Mouse (Mus musculus): ENCODE measurements around the gene Tomm70a. TPM values are rescaled to one million over a fixed set of nuclear protein-coding genes. Genes with fewer than 3 reads are reported as not detected.
"Not testable (repeated sequence)": the region's sequence is repeated elsewhere in the genome, so short reads cannot be mapped to it uniquely, and the experiment has no call there.

Gene Tomm70a
- total RNA-seq, 4 experiments from 2014 or later, result 30.0 to 34.5 (median 32.2) TPM

DNA sequence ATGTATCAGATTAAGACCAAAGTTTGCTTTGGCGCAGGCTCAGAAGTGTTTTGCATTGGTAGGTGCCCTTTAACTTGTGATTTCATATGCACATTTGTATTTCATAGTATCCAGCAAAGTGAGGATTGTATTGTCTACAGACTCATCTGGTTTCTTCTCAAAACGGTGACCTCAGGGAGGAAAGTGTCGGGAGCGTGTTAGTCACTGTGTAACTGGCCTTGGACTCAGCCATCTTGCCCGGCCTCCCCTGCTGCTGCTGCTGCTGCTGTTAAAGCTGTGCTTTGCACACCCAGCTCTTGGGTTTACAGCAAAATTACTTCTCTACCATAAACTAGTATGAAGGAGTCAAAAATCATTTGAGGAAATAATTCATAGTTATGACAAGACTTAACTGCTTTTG lies 23.2 kb downstream of the Tomm70a start:
- DNase-seq (ENCODE audit: low spot score in 2 of 2), result no peak

DNA sequence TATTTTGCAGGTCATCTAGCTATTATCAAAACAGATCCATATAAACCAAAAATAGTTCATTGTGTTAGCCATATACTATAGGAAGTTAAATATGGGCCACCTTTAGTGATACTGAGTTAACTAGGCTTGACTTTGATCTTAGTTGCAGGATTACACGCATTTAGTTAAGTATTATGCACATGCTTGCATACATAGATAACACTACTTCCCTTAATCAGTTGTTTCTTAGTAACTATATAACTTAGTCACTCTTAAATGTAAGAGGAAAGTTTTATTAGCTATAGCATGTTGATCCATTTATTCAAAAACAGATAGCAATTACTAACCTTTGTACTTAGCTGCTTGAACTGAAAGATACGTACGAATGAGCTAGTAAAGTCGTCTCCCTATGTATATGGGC lies 29.9 kb downstream of the Tomm70a start:
- DNase-seq (ENCODE audit: low spot score in 2 of 2), result no peak

DNA sequence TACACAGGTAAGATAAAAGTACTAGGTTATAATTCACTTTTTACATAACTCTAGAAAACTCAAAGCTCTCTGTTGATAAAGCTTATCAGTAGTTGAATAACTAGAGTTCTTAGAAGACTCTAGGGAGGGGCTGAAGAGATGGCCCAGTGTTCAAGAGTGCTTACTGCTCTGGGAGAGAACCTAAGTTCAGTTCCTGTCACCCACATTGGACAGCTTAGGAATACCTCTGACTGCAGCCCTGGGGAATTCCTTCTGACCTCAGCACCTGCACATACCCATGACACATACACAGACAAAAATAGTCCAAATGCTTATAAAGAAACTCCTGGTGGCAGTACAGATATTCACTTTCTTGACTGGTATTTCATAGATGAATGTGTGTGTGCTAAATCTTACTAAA lies 34.4 kb downstream of the Tomm70a start:
- no peak for DNase-seq (ENCODE audit: low spot score in 2 of 2)

DNA sequence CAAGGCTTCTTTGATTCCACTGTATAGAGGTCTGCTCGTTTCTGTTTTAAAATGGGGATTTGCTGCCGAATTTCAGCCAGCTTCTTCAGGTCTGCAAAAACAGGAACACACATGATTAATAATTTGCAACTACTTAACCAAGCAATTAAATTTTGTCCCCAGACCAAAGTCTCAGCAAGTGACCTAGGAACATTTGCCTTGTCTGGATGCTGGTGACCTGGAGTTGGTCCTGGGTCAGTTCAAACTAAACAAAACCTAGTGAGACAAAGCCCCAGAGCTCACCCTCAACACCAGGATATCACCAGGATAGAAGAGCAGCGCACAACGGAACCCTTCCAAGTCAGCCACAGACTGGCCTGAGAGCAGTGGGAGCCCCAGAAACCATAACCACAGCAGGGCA lies 35.6 kb downstream of the Tomm70a start:
- no peak for DNase-seq (ENCODE audit: low spot score in 2 of 2)

- no peak for DNase-seq (ENCODE audit: low spot score in 2 of 2)
Measured at GRCm38 (mm10) chr16:57157728-57158127, 36.2 kb downstream of the Tomm70a start.

GRCm38 (mm10) chr16:57159835-57160234 lies 38.3 kb downstream of the Tomm70a start:
- DNase-seq (ENCODE audit: low spot score in 2 of 2), result no peak

DNA sequence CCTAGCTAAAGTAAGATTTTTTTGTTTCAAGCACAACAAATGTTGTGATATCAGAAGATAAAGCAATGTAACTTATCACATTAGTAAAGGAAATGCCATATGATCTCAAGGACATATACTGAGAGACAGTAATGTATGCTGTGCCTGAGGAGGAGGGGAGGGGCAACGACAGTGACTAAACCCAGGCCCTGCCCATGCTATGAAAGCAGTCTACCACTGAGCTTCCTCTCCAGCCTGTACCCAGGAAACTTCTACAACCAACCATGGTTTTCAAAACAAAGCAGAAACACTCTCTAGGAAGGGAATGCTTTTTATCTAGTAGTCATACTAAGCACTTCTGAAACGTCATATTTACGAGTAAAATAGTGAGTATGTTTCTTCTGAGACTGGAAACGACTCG lies 41.3 kb downstream of the Tomm70a start:
- DNase-seq (ENCODE audit: low spot score in 2 of 2), result no peak

GRCm38 (mm10) chr16:57163694-57164093 lies 42.2 kb downstream of the Tomm70a start:
- no peak for DNase-seq (ENCODE audit: low spot score in 2 of 2)

DNA sequence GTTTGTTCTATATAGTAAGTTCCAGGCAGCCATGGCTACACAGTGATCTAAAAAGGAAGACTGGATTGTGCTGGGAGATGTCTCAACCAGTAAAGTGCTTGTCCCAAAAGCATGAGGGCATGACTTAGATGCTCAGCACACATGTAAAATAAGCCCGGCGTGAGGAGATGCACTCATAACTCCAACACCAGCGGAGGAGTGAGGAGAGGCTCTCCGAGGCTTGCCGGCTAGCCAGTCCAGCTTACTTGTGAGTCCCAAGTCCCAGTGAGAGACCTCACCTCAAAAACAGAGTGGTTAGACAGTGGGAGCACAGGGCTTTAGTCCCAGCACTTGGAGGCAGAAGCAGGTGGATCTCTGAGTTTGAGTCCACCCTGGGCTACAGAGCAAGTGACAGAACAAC lies 43.7 kb downstream of the Tomm70a start:
- DNase-seq (ENCODE audit: low spot score in 2 of 2), result no peak

DNA sequence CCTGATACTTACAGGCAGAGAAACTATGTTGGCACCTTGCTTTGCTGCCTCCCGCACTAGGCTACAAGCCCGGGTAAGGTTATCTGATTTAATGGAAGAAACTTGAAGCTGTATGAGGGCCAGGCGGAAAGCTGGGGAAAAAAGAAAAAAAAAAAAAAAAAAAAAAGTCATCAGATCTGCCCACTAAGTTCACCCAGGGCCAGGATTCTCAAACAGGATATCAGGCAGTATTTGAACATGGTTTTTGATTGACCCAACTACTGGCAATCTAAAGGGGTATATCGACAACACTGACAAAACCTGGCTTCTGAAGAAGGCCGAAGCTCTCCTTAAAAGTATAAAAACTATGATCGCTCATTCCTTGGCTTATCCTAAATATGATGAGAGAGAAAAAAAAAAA lies 44.6 kb downstream of the Tomm70a start:
- DNase-seq (ENCODE audit: low spot score in 2 of 2), result no peak

DNA sequence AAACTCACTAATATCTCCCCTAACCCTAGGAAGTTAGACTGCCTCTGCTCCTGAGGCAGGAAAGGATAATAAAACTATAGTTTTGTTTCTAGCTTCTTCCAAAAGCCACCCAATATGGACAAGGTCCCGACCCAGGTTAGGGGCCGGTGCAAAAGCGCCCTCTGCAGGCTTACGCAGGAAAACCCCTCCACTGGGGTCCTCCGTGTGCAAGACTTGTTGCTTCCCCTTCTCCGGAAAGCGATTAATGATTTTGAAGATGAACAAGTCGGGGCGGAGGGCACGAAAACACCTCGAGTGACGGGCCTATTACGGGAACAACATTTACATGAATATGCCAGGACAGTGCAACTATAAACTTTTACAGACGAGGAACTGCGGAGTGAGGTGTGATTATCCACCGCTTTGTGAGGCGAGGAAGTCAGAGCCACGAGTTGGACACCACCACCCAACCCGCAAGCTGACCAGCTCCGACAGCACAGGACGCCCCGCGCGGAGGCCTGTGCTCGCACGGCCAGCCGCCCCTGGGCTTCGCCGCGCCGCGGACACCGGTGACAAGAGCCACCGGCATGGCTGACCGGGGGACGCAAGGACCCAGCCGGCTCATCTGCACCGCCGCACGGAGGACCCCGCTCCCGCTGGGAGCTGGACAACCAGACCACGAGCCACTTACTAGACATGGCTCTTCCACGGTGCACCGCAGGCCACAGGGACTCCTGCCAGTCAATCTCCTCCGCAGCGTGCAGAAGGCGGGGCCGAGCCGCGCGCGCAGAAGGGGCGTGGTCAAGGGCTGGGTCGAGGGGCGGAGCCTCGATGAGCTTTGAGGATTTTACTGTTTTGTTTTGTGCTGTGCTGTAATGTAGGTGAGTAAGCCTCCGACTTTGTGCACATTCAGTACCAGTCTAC lies 45.4 kb downstream of the Tomm70a start, which contains the start of gene Nit2:
Nit2 (minus strand) TSS at position 731 of the 903 bp plus-strand sequence.
- peak; percentile 88 to 90 for DNase-seq (ENCODE audit: low spot score in 2 of 2)

DNA sequence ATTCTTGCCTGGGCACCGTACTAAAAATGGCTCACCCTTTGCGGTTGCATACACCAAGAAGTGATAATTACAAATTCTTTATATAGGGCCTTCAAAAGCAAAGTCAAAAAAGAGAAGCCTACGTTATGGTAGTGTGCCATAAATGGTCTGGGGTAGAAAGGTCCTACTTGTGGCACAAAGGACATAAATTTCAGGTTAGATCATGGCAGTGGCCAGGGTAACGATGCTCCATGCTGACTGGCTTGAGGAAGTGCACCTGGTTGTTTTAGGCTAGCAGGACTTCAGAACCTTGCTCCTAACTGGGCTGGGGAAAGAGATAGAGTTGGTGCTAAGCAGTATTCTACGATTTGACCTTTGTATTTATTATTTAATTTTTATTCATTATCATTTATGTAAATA lies 46.0 kb downstream of the Tomm70a start:
- no peak for DNase-seq (ENCODE audit: low spot score in 2 of 2)

DNA sequence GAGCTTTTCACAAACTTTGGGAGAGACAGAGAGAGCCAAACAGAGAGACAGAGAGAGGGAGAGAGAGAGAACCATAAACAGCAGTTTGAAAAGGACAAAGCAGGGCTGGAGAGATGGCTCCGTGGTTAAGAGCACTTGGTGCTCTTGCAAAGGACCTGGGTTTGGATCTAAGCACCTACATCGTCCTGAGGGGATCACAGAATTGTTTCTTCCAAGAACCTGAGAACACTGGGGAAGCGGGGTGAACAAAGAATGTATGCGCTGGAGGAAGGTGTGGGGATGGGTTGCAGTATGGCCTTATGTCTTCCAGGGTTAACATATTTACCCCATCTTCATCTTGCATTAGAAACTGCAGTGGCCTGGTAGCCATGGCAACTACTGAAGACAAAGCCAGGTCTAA lies 46.7 kb downstream of the Tomm70a start:
- no peak for DNase-seq (ENCODE audit: low spot score in 2 of 2)

DNA sequence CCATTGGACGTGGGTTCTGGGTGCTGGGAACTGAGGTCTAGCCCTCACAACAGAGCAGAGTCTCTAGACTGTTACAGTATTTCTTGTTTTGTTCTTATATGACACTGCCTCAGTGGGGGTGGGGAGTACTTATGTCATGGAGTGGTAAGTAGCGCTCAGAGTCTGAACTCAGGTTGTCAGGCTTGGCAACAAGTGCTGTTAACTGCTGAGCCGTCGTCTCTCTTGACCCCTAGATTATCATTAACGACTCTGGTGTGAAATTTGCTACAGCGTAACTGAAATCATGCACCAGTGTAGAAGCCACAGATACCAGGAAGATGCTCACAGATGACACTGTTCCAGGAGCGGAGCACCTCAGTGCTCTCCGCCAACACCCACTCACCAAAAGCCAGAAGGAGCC lies 49.7 kb downstream of the Tomm70a start:
- no peak for DNase-seq (ENCODE audit: low spot score in 2 of 2)

DNA sequence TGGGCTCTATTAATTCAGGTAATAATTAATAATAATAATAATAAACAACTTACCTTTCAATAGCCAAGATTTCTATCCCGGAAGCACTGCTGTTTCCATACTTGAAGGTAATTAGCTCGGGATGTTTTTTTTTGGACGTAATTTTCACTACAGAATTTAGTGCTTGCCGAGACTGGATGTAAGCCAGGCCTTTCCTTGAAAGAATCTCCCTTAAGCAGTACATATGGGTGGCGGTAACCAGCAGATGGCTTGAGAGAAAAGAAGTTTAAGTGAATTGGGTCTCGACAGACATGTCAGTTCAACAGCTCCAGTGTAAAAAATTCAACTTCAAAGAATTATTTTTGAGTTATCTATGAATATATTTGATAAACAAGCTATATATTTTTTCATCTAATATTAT lies 50.1 kb downstream of the Tomm70a start:
- no peak for DNase-seq (ENCODE audit: low spot score in 2 of 2)

- not testable (repeated sequence) for DNase-seq (ENCODE audit: low spot score in 2 of 2)
Measured at GRCm38 (mm10) chr16:57174480-57174879, 53.0 kb downstream of the Tomm70a start.

DNA sequence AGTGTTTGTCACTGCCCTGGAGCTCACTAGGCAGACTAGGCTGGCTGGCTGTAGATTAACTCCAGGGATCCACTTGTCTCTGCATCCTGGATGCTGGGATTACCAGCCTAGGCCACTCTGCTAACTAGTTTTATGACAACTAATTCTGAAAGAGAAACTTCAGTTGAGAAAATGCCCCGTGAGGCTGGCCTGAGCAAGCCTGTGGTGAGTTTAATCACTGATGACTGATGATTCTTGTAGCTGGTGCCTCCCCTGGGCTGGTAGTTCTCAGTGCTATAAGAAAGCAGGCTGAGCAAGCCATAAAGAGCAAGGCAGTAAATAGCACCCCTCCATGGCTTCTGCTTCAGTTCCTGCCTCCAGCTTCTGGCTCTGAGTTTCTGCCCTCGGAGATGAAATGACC lies 54.2 kb downstream of the Tomm70a start:
- no peak for DNase-seq (ENCODE audit: low spot score in 2 of 2)

DNA sequence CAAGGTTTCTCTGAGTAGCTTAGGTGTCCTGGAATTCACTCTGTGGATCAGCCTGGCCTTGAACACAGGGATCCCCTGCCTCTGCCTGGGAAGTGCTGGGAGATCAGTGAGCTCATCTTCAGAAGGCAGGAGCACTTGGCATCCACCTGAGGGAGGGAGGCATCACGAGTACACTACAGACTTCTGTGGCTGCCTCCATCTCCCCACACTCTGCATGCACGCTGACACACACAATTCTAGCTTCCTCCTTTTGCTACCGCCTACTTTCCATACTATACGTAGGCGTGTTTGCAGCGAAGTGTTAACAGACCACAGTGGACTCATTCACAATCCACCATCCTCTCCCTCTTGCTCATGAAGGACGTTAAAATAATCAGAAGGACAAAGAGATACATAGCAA lies 54.8 kb downstream of the Tomm70a start:
- DNase-seq (ENCODE audit: low spot score in 2 of 2), result no peak

DNA sequence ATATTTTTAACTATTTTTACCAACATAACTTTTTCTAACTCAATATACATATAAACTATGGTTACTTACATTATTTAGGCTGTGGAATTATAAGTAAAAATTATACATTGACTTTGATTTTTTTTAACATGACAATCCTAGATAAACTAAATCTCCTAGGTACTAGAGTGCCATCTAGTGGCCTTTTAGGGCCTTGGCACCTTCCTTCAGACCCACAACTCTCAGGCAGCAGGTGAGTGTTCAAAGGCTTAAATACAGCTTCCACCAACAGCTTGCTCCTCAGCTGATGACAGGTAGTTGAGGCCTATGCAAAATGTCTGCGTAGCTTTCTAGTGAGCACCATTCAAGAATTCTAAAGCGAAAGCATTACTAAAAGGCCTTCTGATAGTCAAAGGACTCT lies 55.8 kb downstream of the Tomm70a start:
- no peak for DNase-seq (ENCODE audit: low spot score in 2 of 2)

DNA sequence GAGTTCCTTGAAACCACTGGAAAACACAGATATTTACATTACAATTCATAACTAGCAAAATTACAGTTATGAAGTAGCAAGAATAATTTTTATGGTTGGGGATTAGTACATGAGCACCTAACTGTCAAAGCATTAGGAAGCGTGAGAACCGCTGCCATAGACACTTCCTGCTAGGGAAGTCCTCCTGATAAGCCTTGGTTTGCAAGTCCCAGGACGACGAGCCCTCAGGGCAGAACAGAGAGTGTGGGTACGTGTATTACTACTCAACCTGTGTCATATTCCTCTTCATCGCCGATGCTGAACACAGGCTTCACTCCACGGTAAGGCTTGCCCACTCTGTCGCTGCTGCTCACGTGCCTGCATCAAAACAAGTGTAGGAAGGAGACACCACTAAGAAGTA lies 56.2 kb downstream of the Tomm70a start:
- no peak for DNase-seq (ENCODE audit: low spot score in 2 of 2)

DNA sequence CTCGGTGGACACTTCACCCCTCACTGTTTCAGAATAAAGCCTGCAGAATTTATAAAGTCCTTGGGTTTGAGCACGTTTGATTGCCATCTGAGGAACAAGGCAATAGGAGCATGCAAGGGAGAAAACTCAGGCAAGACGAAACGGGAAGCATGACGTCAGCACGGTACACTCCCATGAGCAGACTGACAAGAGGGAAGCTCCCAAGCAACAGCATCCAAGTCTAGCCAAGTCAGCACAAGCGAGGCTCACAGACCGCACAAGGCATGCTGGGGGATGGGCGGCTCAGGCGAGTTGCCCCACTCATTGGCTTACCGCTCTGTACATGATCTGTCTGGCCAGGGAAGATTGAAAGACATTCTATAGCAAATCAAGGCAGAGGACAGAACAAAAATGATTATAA lies 59.7 kb downstream of the Tomm70a start:
- DNase-seq (ENCODE audit: low spot score in 2 of 2), result peak in 1 of 2 experiments; percentile 5

- DNase-seq (ENCODE audit: low spot score in 2 of 2), result no peak
Measured at GRCm38 (mm10) chr16:57182037-57182436, 60.5 kb downstream of the Tomm70a start.

DNA sequence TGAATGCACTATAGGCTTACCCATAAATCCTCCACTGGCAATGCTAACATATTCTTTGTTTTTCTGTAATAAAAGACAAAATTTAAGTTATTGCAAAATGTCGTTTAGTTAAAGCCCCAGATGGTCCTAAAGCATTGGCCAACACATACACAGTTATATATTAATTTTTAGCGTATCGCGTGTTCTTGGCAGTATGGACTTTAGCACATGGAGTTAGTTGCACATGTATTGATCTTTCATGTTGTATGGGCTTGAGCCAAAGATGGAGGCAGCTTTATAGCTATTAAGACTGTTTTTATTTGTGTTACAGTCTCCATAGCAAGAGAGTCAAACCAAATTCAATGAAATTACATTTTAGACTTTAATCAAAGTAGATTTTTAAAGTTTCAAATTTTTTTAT lies 65.1 kb downstream of the Tomm70a start:
- DNase-seq (ENCODE audit: low spot score in 2 of 2), result no peak

Data from gastrocnemius, adult 8-10 months (tissue).